Mouse (Mus musculus) liver, embryonic 14.5 days (tissue): ENCODE measurements at regions not wholly inside any gene's neighbourhood (a gene's known extent, or its start where the extent isn't known, plus 50 kb on each side); places are given as distances from the start of the nearest gene placed in this dataset.

Experiments
- ATAC-seq: fragments of 200-750 bp; cut with Nextera tagmentation; 2 replicates; pipeline ENCODE4 v1.8.0; 2017; ENCODE audit warnings: moderate number of reproducible peaks, mild to moderate bottlenecking, moderate library complexity; ENCODE audit not compliant: insufficient read depth
- DNase-seq, 3 experiments: peaks; one replicate each; pipeline ENCODE4 v3.0.0-alpha.2; 2012 to 2013; ENCODE audit warnings: low read depth in 3 of 3, low spot score in 3 of 3
- H3K27ac ChIP-seq: fragments of 300-500 bp; sonication (generic); 2 replicates; pipeline ENCODE4 v1.5.1; 2014; ENCODE audit warnings: moderate library complexity, mild to moderate bottlenecking, control low read depth, inconsistent platforms
- H3K27me3 ChIP-seq: fragments of 300-500 bp; sonication (generic); 2 replicates; pipeline ENCODE4 v1.6.1; 2014; ENCODE audit warnings: mild to moderate bottlenecking, low read length, moderate library complexity; ENCODE audit not compliant: control insufficient read depth, insufficient read depth
- H3K36me3 ChIP-seq: fragments of 300-500 bp; sonication (generic); replicated peaks from 2 replicates; pipeline ENCODE4 v1.6.1; 2014; ENCODE audit warnings: low read depth; ENCODE audit not compliant: control insufficient read depth, insufficient read depth
- H3K4me1 ChIP-seq, 2 experiments: fragments of 200-500 bp in 1 of 2; fragments of 300-500 bp in 1 of 2; sonication (generic) in 1 of 2; replicated peaks; 2 replicates each; pipeline ENCODE4 v1.6.1; 2012 to 2014; ENCODE audit warnings: antibody characterized with exemption in 1 of 2, inconsistent platforms in 1 of 2, low read length in 1 of 2; ENCODE audit not compliant: control insufficient read depth in 2 of 2, insufficient read depth in 2 of 2
- H3K4me2 ChIP-seq: fragments of 300-500 bp; sonication (generic); 2 replicates; pipeline ENCODE4 v1.6.1; 2014; ENCODE audit warnings: low read depth, mild to moderate bottlenecking, control low read depth, moderate library complexity
- H3K4me3 ChIP-seq, 2 experiments: fragments of 200-500 bp in 1 of 2; fragments of 300-500 bp in 1 of 2; sonication (generic) in 1 of 2; 2 replicates each; pipeline ENCODE4 v1.5.1; 2012 to 2014; ENCODE audit warnings: low read depth in 2 of 2, low read length in 2 of 2, mild to moderate bottlenecking in 2 of 2, control low read depth in 1 of 2, inconsistent platforms in 1 of 2, moderate library complexity in 1 of 2; ENCODE audit not compliant: insufficient read depth in 1 of 2
- H3K9ac ChIP-seq: fragments of 300-500 bp; sonication (generic); replicated peaks from 2 replicates; pipeline ENCODE4 v1.6.1; 2014; ENCODE audit warnings: mild to moderate bottlenecking, control low read depth, moderate library complexity
- H3K9me3 ChIP-seq: fragments of 300-500 bp; sonication (generic); 2 replicates; pipeline ENCODE4 v1.6.1; 2016; ENCODE audit warnings: low read length, mixed read lengths; ENCODE audit not compliant: control insufficient read depth
- CTCF ChIP-seq: IDR thresholded peaks from 2 replicates; pipeline ENCODE4 v1.5.1; 2016; ENCODE audit warnings: antibody characterized with exemption, low read depth, control low read depth
- EP300 ChIP-seq: IDR thresholded peaks from 2 replicates; pipeline ENCODE4 v1.6.1; 2016; ENCODE audit warnings: antibody characterized with exemption, low read depth
- WGBS: fragments of 180-500 bp; shearing (Covaris S2); extraction: QIAGEN DNeasy Blood & Tissue Kit; methylation state at CpG from one replicate; pipeline ENCODE4 v1.1.7; 2014; ENCODE audit not compliant: insufficient replicate concordance; 5-methylcytosine and 5-hydroxymethylcytosine counted together

- DNase-seq, result no peak
- H3K27me3 ChIP-seq, result no peaks in the 10 kb centered on the region
- no peak overlapping the region for H3K4me2 ChIP-seq
- no peak overlapping the region for H3K4me3 ChIP-seq
- no peaks in the 10 kb centered on the region for H3K36me3 ChIP-seq
- no peak overlapping the region for H3K27ac ChIP-seq
- ATAC-seq, result no peak
- H3K9ac ChIP-seq, result no peak overlapping the region
- 55% methylated on average over 6 of the region's 6 CpGs for WGBS
- H3K4me1 ChIP-seq, result no peaks in the 10 kb centered on the region
- H3K9me3 ChIP-seq, result no peaks in the 10 kb centered on the region
- no peak for TF ChIP-seq EP300
- TF ChIP-seq CTCF, result no peak
Measured at GRCm38 (mm10) chr4:64535554-64536253, 488.9 kb upstream of the Tnc start.

GRCm38 (mm10) chr4:64538009-64538408 lies 491.2 kb upstream of the Tnc start:
- Histone ChIP-seq H3K9ac (no peak overlapping the region), H3K4me2 (no peak overlapping the region), H3K36me3 (no peaks in the 10 kb centered on the region), H3K4me3 (no peak overlapping the region), H3K27ac (no peak overlapping the region), H3K27me3 (no peaks in the 10 kb centered on the region), H3K4me1 (no peaks in the 10 kb centered on the region), H3K9me3 (no peaks in the 10 kb centered on the region)
- 62% methylated on average over 4 of the region's 4 CpGs for WGBS
- ATAC-seq, result no peak
- DNase-seq, result no peak
- TF ChIP-seq EP300 (no peak), CTCF (no peak)

GRCm38 (mm10) chr4:64544576-64545185 lies 497.9 kb upstream of the Tnc start:
- H3K27me3 ChIP-seq, result no peaks in the 10 kb centered on the region
- 44% methylated on average over 4 of the region's 4 CpGs for WGBS
- no peak for DNase-seq
- H3K4me1 ChIP-seq, result no peaks in the 10 kb centered on the region
- TF ChIP-seq EP300 (no peak), CTCF (no peak)
- H3K36me3 ChIP-seq, result no peaks in the 10 kb centered on the region
- no peak overlapping the region for H3K4me3 ChIP-seq
- no peak overlapping the region for H3K27ac ChIP-seq
- H3K4me2 ChIP-seq, result no peak overlapping the region
- no peak for ATAC-seq
- H3K9ac ChIP-seq, result no peak overlapping the region
- no peaks in the 10 kb centered on the region for H3K9me3 ChIP-seq

GRCm38 (mm10) chr4:64546386-64546785 lies 499.6 kb upstream of the Tnc start:
- H3K36me3 ChIP-seq, result no peaks in the 10 kb centered on the region
- H3K27me3 ChIP-seq, result no peaks in the 10 kb centered on the region
- TF ChIP-seq CTCF, result no peak
- no peak for TF ChIP-seq EP300
- H3K4me1 ChIP-seq, result no peaks in the 10 kb centered on the region
- no peak overlapping the region for H3K4me3 ChIP-seq
- no peak overlapping the region for H3K27ac ChIP-seq
- 62% methylated on average over 4 of the region's 4 CpGs for WGBS
- ATAC-seq, result no peak
- H3K9ac ChIP-seq, result no peak overlapping the region
- no peak overlapping the region for H3K4me2 ChIP-seq
- DNase-seq, result no peak
- no peaks in the 10 kb centered on the region for H3K9me3 ChIP-seq

GRCm38 (mm10) chr4:64562511-64562910 lies 515.7 kb upstream of the Tnc start:
- Histone ChIP-seq H3K4me2 (no peak overlapping the region), H3K9ac (no peak overlapping the region), H3K27ac (no peak overlapping the region), H3K9me3 (no peaks in the 10 kb centered on the region), H3K4me3 (no peak overlapping the region), H3K36me3 (no peaks in the 10 kb centered on the region), H3K27me3 (no peaks in the 10 kb centered on the region), H3K4me1 (no peaks in the 10 kb centered on the region)
- 62% methylated on average over 1 of the region's 1 CpGs for WGBS
- DNase-seq (no peak), ATAC-seq (no peak)
- TF ChIP-seq EP300 (no peak), CTCF (no peak)
